Mouse (Mus musculus) heart, postnatal 36 days (tissue): ENCODE measurements around the gene Fam240a. TPM values are rescaled to one million over a fixed set of nuclear protein-coding genes. Genes with fewer than 3 reads are reported as not detected.

ENCODE experiments used
- DNase-seq, 2 experiments: peaks; one replicate each; pipeline ENCODE4 v3.0.0; 2021 to 2022
- intact Hi-C: fragments of 180-260 bp; cut with DNase I; formaldehyde crosslinking; loops from one replicate; pipeline ENCODE4 v1.15.1; 2025
- total RNA-seq, 2 experiments: library from RNA; stranded (reverse); gene quantifications; 2 replicates each; pipeline ENCODE4 v1.2.3; 2021

Fam240a gene
- not detected for total RNA-seq

- intact Hi-C loops, result no loop called here
Observed at GRCm38 (mm10) chr9:110916786-110917185, at the start of gene Fam240a. Fam240a (minus strand) TSS chr9:110916861.

DNA sequence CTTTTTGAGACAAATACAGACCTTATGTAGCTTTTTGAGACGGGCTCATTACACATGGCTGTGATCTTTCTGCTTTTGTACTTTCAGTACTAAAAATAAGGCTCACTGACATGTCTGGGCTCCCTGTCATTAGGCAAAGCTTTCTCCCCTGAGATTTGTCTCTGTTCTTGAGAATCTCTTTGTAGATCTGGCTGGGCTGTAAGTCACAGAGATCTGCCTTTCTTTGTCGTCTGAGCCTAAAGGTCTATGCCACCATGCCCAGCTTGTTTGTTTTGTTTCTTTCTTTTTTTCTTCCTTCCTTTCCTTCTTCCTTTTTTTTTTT lies 49.2 kb upstream of the Fam240a start:
- DNase-seq, result no peak
- intact Hi-C loops, result no loop called here

More at GRCm38 (mm10) chr9:110916786-110917185, at the start of gene Fam240a:
- no peak for DNase-seq

DNA sequence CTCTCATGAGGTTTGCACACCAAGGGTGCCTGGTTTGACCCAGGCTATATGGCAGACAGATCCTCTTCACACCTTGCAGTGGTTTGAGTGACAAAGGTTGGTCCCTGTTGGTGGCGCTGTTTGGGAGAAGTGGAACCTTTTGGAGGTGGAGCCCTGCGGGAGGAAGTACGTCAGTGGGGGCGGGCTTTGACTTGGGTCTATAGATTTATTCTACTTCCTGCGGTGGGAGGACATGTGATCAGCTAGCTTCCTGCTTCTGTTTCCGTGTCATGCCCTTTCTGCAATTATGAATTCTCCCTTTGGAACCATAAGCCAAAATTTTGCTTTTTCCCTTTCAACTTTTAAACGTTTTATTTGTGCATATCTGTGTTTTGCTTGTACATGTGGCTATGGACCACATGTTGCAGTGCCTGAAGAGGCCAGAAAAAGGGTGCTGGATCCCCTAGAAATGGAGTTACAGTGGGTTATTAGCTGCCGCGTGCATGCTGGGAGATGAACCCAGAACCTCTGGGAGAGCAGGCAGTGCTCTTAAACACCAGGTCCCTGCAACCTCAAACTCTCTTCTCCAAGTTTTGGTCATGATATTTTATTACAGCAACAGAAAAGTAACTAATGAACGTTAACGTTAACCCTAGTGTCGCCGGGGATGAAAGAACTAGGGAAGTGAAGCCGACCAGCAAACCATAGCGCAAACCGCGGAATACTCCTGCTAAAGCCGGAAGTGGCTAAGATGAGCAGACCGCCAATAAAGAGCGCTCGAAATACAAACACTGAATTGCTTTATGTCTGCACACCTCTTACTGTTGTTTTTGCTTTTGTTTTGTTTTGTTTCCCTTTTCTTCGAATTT lies 48.6 kb upstream of the Fam240a start:
- DNase-seq, result no peak
- intact Hi-C loops, result no loop called here

- peak; percentile 52 to 59 for DNase-seq
Observed at GRCm38 (mm10) chr9:110963566-110964115, 47.0 kb upstream of the Fam240a start.

DNA sequence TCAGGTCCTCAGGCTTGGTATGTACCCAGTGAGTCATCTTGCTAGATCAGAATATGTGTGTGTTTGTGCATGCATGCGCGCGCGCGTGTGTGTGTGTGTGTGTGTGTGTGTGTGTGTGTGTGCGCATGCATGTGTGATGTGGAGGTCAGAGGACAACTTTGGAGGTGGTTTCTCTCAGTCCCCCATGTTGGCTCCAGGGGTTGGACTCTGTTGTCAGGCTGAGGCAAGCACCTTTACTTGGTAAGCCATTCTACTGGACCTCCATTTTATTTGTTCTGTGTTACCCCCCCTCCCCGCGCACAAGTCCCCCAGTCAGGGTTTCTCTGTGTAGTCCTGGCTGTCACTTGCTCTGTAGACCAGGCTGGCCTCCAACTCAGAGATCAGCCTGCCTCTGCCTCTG lies 44.7 kb upstream of the Fam240a start:
- intact Hi-C loops, result no loop called here
- DNase-seq, result no peak

More at GRCm38 (mm10) chr9:110963566-110964115, 47.0 kb upstream of the Fam240a start:
- intact Hi-C loops, result no loop called here

DNA sequence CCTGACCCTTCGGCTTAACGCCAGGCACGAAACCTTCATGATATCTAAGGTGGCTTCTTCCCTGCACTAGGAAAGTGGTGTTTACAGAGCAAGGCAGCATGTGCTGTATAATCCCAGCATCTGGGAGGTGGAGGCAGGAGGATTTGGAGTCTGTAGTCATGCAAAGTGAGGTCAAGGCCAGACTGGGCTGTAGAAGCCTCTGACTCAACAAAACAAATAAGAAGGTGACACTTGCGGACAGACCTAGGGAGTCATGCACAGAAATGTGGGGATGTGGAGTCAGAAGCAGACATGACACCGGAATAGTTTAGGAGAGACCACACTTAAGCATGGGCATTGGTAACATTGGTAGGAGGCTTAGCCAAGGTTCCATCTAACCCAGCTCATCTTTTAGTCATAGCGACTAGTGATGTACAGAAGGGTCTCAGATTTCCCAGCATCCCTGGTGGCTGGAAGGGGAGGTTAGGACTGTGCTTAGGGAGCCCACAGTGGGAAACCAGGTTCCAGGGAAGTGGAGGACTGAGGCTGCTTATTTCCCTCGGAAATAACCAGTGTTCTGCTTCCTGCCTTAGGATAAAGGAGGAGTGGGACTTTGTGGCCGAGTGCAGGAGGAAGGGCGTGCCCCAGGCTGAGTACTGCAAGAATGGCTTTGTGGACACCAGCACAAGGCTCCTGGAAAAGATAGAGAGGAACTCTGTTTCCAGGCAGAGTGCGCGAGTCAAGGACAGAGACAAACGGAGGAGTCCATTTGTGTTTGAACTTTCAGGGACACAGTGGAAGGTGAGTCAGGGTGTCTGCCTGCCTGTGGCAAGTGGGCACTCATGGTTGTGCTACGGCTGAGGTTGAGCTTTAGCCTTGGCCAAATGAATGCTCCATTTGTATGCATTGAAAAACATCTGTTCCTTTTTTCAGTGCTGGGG lies 43.8 kb upstream of the Fam240a start:
- DNase-seq, result no peak
- intact Hi-C loops, result no loop called here

- intact Hi-C loops, result no loop called here
- no peak for DNase-seq
Observed at GRCm38 (mm10) chr9:110959669-110960068, 43.0 kb upstream of the Fam240a start.

DNA sequence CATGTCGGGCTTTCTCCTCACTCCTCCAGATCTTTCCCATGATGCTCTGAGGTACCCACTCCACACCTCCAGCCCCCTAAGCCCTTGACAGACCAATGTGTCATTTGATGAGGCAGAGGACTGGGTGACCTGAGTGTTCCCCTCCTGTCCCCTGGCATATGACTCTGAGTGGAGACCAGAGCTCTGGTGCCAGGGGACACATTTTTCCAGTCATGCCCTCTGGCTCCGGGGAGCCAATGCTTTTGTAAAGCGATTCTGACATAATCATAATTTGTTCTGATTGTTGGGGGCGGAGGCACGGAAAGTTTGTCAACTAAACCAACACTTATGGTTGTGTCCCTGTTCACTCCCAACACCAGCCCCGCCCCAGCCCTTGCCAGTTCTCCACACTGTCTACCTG lies 39.3 kb upstream of the Fam240a start:
- intact Hi-C loops, result loop anchor here (2.0 kb wide), 1 partner anchor 33 kb away; no protein-coding TSS in a partner anchor
- DNase-seq, result peak in 1 of 2 experiments; percentile 44

DNA sequence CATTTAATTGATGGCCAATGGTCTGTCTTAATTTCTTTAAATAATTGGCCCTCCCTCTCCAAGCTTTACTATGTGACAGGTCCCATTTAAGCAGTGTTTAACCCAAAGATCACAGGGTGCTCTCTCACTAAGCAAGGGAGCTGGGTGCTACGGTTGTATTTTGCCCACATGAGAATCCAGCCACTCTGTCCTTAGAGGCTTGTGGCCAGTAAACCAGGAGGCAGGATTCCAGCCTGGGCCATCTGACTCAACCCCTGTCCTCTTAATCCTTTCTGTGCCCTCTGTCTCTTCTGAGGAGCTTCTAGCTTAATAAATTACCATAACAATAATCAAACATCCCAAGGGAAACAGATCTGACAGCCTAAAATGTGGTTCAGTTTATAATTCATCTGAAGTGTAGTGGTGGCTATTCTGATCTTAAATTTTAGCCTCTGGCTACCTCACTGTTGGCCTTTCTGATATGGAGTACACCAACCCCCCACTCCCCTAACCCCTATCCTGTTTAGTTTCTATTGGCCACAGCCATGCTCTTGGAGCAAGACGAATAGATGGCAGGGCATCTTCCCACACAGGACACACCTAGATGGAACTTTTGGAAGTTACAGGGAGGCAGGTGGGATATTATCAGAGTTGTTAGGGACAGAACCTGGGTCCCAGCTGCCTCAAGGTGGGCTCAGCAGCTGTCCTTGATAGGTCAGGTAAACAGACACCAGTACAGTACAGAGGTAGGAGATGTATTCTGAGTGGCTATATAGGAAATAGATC lies 38.2 kb upstream of the Fam240a start:
- no peak for DNase-seq
- intact Hi-C loops, result loop anchor here (2.0 to 5.0 kb wide), 2 partner anchors 32 to 173 kb away; no protein-coding TSS in a partner anchor

DNA sequence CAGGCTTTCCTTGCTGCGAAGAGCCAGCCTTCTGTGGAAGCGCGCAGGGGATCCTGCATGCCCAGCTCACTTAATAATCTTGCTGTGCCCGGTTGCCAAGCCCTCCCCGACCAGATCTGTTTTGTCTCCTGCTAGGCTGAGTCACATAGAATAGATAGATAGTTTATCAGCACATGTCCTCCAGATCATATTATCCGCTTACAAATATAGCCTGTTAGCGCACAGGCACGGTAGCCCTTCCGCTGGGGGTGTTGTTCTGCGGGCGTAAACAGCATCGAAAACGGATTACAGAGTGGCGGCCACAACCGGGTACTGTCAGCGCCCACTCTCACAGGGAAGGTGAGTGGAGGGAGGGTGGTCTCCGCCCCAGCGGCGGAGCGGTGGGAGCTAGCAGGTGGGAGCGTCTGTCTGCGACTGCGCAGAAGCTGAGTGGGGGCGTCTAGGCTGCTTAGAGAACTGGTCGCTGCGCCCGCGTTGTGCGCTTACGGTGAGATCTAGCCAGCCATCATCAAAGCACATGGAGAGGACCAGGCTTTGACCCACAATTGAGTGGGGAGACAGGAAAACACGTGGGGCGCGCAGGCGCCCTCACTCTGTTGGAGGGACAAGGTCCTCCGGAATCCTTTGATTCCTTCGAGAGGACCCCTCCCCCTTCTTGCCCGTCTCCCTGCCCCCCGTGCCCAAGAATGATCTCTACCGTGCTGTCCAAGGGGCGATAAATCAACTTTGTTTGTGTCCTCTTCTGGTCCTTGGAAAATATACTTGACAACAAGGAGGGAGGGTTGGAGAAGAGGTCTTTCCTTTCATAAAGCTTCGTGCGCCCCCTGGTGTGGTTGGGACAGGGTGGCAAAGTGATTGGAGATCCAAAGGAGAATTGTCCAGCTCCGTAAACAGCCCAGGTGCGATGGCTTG lies 37.1 kb upstream of the Fam240a start:
- DNase-seq, result peak; percentile 76 to 78
- intact Hi-C loops, result loop anchor here (2.0 to 5.0 kb wide), 2 partner anchors 31 to 172 kb away; no protein-coding TSS in a partner anchor

- intact Hi-C loops, result loop anchor here (5.0 kb wide), 1 partner anchor 171 kb away; no protein-coding TSS in a partner anchor
Observed at GRCm38 (mm10) chr9:110952931-110953549, 36.4 kb upstream of the Fam240a start.

DNA sequence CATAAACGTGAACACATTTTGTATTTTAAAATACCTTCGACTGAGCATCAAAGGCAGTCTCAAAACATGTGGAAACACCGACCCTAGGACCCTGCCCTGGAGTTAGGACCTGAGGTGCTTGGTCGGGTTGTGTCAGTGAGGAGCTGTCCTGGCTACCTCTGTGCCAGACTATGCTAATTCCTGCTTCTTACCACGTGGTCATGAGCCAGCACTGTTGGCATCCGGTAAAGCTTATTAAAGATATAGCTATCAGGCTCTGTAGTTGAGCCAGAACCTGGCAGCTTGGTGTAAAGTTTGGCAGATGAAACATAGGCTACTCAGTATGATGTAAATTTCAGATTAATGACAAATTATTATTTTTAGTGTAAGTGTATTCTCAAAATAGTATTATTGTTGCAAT lies 35.7 kb upstream of the Fam240a start:
- peak in 1 of 2 experiments; percentile 24 for DNase-seq
- intact Hi-C loops, result loop anchor here (5.0 kb wide), 1 partner anchor 170 kb away; no protein-coding TSS in a partner anchor

More at GRCm38 (mm10) chr9:110952931-110953549, 36.4 kb upstream of the Fam240a start:
- DNase-seq, result peak in 1 of 2 experiments; percentile 21

DNA sequence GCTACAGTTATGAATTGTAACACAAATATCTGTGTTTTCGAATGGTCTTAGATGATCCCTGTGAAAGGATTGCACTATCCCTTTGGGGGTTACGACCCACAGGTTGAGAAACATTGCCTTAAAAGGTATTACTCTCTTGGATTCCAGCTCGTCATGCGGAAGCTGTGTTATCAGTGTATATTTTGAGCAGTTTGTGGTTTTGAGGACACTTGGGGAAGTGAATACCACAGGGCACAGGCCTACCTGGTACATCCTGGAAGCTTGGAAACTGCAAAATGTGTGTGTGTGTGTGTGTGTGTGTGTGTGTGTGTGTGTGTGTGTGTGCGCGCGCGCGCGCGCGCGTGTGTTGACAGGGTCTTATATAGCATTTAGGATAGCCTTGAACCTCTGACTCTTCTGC lies 35.2 kb upstream of the Fam240a start:
- intact Hi-C loops, result loop anchor here (5.0 kb wide), 1 partner anchor 170 kb away; no protein-coding TSS in a partner anchor
- DNase-seq, result no peak

DNA sequence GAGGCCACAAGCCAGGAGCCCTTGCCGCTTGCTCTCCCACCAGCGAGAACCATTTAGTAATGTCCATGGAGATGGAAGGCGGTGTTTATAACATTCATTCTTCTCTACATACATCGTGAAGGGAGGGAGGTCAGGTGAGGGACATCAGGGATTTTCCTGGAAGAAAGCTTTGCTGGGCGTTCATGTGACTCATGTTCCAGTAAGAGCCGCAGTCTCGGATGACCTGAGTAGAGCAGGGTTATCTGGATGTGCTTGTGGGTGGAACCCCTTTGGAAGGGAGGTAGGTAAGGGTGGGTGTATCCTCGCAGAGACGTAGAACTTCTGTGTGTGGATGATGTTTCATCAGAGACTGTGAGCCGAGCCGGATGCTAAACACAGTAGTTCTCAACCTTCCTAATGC lies 34.7 kb upstream of the Fam240a start, which contains the start of gene Lrrc2:
TSS of gene Lrrc2 (plus strand) at position 149 of the 400 bp plus-strand sequence.
- intact Hi-C loops, result loop anchor here (5.0 kb wide), 1 partner anchor 169 kb away; no protein-coding TSS in a partner anchor
- DNase-seq, result no peak

- DNase-seq, result no peak
- intact Hi-C loops, result loop anchor here (5.0 kb wide), 1 partner anchor 168 kb away; no protein-coding TSS in a partner anchor
Observed at GRCm38 (mm10) chr9:110950109-110950508, 33.4 kb upstream of the Fam240a start.

GRCm38 (mm10) chr9:110948813-110949310 lies 32.2 kb upstream of the Fam240a start:
- intact Hi-C loops, result no loop called here
- no peak for DNase-seq

GRCm38 (mm10) chr9:110947900-110948299 lies 31.2 kb upstream of the Fam240a start:
- intact Hi-C loops, result no loop called here
- DNase-seq, result no peak

DNA sequence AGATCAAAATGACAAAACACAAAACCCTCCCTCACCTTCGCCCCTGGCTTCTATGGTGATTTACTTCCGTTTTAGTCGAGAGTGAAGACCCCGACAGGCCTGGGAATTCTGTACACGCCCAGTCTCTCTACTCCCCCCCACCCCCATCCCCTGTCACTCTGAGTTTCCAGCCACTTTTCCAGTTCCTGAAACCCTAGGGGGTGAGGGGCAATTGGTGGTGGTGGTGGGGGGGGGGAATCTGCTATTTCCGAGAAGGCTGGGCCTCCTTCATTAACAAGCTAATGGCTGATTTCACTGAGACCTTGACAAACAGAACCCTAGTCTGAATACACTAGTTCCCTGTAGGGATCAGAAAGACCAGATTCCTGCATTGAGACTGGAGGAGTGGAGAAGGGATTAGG lies 30.6 kb upstream of the Fam240a start:
- no peak for DNase-seq
- intact Hi-C loops, result no loop called here
